Mouse (Mus musculus): ENCODE data around the gene Ppargc1a. TPM values are rescaled to one million over a fixed set of nuclear protein-coding genes. Genes with fewer than 3 reads are reported as not detected.

Ppargc1a gene
- polyA plus RNA-seq, 1 experiment from 2014 or later: 8.1 TPM

DNA sequence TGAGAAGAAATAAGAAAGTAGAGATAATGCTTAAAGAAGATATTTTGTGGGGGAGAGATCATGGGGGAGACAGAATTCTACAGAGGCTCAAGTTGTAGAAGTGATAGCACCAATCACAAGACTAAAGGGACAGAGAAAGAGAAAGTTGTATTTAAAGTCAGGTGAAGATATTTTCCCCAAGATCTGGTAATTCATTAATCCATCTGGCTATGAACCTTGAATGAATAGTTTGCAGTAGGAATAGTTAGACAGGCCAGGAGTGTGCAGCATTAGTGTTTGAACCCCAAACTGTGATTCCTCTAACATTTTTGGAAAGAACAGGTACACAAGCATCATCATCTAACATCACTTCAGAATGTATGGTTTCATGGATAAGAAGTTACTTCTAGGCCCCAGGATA lies 28.0 kb downstream of the Ppargc1a start:
- no peak for ATAC-seq
- H3K9me3 ChIP-seq (ENCODE audit: control insufficient read depth): no peaks in the 10 kb centered on the region

DNA sequence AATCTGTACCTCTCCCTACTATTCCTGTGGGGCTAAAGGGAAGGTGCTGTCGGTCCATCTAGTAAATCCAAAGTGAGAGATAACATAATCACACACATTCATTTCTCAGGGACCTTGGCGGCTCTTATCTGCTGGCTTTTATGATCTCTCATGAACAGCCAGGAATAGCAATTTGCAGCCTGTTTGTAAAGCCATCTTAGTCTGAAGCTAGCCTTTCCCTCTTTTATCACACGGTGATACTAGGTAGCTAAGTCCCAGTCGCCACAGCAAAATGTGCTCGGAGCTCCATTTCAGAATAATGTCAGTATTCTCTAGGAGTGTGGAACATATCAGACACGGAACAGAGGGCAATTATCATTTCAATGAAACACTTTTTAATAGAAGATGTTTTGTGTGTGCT lies 29.2 kb downstream of the Ppargc1a start:
- Histone ChIP-seq H3K4me1 (replicated peaks; ENCODE audit: control insufficient read depth, insufficient read depth, low read length) (0 out of 2 replicates have a peak, but pooled peaks cover 4% of the 10 kb centered on the region), H3K36me3 (ENCODE audit: control insufficient read depth, insufficient read depth) (no peaks in the 10 kb centered on the region), H3K27me3 (replicated peaks; ENCODE audit: control insufficient read depth, insufficient read depth, low read length) (no peaks in the 10 kb centered on the region), H3K27ac (ENCODE audit: low read depth, low read length) (no peak overlapping the region), H3K4me2 (replicated peaks; ENCODE audit: low read depth) (0 out of 2 replicates have a peak overlapping the region, but pooled peaks have one; percentile 24), H3K9ac (ENCODE audit: low read depth, low read length) (no peak overlapping the region), H3K4me3 (ENCODE audit: low read depth, low read length) (no peak overlapping the region), H3K9me3 (ENCODE audit: control insufficient read depth) (no peaks in the 10 kb centered on the region)
- TF ChIP-seq CTCF (IDR thresholded peaks at IDR 0.05; ENCODE audit: low read depth): no peak
- peak; percentile 40; the same call in 1 of the 2 replicates for ATAC-seq
- 47% methylated on average over 6 of the region's 6 CpGs for WGBS

More for the DNA sequence above, 28.0 kb downstream of the Ppargc1a start:
- Histone ChIP-seq H3K4me3 (ENCODE audit: low read depth, low read length) (no peak overlapping the region), H3K4me1 (replicated peaks; ENCODE audit: control insufficient read depth, insufficient read depth, low read length) (0 out of 2 replicates have a peak, but pooled peaks cover 4% of the 10 kb centered on the region), H3K36me3 (ENCODE audit: control insufficient read depth, insufficient read depth) (no peaks in the 10 kb centered on the region), H3K27me3 (replicated peaks; ENCODE audit: control insufficient read depth, insufficient read depth, low read length) (no peaks in the 10 kb centered on the region), H3K27ac (ENCODE audit: low read depth, low read length) (no peak overlapping the region), H3K9ac (ENCODE audit: low read depth, low read length) (no peak overlapping the region), H3K4me2 (replicated peaks; ENCODE audit: low read depth) (no peak overlapping the region)
- no peak for TF ChIP-seq CTCF (IDR thresholded peaks at IDR 0.05; ENCODE audit: low read depth)

DNA sequence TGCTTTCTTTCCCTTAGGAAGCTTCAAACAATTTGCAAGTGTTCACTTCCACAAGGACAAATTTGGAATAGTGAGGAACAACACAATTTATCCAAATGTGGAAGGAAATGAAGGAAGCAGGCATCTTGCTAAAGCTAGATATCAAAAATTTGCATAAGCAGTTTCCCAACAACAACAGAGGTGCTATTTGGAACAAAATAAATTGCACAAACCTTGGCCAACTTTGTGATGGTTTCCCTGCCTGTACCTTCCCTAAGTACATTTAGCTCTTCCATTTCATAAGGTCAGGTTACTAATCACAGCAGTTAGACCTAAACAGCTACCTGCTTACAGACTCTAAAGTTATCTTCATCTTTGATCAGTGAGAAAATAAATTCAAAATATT lies 29.9 kb downstream of the Ppargc1a start:
- H3K4me1 ChIP-seq (replicated peaks; ENCODE audit: control insufficient read depth, insufficient read depth, low read length): 0 out of 2 replicates have a peak, but pooled peaks cover 4% of the 10 kb centered on the region
- H3K4me2 ChIP-seq (replicated peaks; ENCODE audit: low read depth): no peak overlapping the region
- H3K9ac ChIP-seq (ENCODE audit: low read depth, low read length): no peak overlapping the region
- no peaks in the 10 kb centered on the region for H3K9me3 ChIP-seq (ENCODE audit: control insufficient read depth)
- no peak for TF ChIP-seq CTCF (IDR thresholded peaks at IDR 0.05; ENCODE audit: low read depth)
- no peaks in the 10 kb centered on the region for H3K36me3 ChIP-seq (ENCODE audit: control insufficient read depth, insufficient read depth)
- H3K27ac ChIP-seq (ENCODE audit: low read depth, low read length): no peak overlapping the region
- no peaks in the 10 kb centered on the region for H3K27me3 ChIP-seq (replicated peaks; ENCODE audit: control insufficient read depth, insufficient read depth, low read length)
- ATAC-seq: no peak
- no peak overlapping the region for H3K4me3 ChIP-seq (ENCODE audit: low read depth, low read length)

DNA sequence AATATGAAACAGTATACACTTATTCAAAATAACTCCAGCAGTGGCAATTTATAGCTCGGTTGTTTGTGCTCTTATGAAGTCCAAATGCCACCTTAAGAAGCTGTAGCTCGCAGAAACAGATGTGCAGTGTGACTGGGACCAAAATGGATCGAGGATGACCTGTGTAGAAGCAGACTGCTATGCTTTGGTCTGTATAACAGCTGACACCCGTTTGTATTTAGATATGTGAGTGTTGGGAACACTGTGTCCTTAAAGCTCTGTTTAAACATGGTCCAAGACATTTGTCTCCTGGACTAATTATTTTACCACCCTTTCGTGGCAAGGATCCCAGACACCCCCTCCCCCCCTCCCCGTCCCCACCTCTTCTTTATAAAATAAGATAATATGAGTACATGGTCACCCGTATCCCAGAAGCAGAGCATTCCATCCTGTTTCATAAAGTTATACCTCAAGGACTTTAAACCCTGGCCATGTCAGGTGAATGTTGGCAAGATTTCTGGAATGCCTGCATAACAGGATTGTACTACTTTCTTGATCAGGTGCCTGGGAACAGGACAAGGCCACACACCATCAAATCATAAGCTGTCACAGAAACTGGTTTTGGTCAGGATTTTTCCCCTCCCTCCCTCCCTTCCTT lies 30.4 kb downstream of the Ppargc1a start:
- TF ChIP-seq CTCF (IDR thresholded peaks at IDR 0.05; ENCODE audit: low read depth): no peak
- Histone ChIP-seq H3K27me3 (replicated peaks; ENCODE audit: control insufficient read depth, insufficient read depth, low read length) (no peaks in the 10 kb centered on the region), H3K36me3 (ENCODE audit: control insufficient read depth, insufficient read depth) (no peaks in the 10 kb centered on the region), H3K4me3 (ENCODE audit: low read depth, low read length) (no peak overlapping the region), H3K4me2 (replicated peaks; ENCODE audit: low read depth) (0 out of 2 replicates have a peak overlapping the region, but pooled peaks have one; percentile 21), H3K9me3 (ENCODE audit: control insufficient read depth) (no peaks in the 10 kb centered on the region), H3K27ac (ENCODE audit: low read depth, low read length) (no peak overlapping the region), H3K9ac (ENCODE audit: low read depth, low read length) (no peak overlapping the region), H3K4me1 (replicated peaks; ENCODE audit: control insufficient read depth, insufficient read depth, low read length) (0 out of 2 replicates have a peak, but pooled peaks cover 4% of the 10 kb centered on the region)
- 32% methylated on average over 7 of the region's 7 CpGs for WGBS
- peak; percentile 77 for ATAC-seq

DNA sequence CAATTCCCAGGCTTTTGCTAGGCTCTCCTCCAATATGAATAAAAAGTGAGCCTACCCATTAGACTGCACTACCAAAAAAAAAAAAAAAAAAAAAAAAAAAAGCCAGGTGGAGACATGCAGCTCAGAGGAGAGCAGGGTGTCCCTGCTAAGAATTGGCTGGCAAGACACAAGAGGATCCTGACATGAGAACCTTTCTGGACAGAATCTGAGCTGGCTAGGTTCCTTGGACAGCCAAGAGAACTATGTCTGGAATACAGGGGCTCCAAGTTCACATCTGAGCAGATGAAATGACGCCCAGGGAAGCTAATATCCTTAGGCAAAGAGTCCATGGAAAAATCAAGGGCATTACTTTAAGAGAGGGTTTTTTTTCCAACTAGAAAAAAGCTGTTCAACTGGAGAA lies 33.1 kb downstream of the Ppargc1a start:
- WGBS: 90% methylated on average over 1 of the region's 1 CpGs
- no peak for TF ChIP-seq CTCF (IDR thresholded peaks at IDR 0.05; ENCODE audit: low read depth)
- Histone ChIP-seq H3K4me2 (replicated peaks; ENCODE audit: low read depth) (no peak overlapping the region), H3K27me3 (replicated peaks; ENCODE audit: control insufficient read depth, insufficient read depth, low read length) (no peaks in the 10 kb centered on the region), H3K4me3 (ENCODE audit: low read depth, low read length) (no peak overlapping the region), H3K9ac (ENCODE audit: low read depth, low read length) (no peak overlapping the region), H3K36me3 (ENCODE audit: control insufficient read depth, insufficient read depth) (no peaks in the 10 kb centered on the region), H3K27ac (ENCODE audit: low read depth, low read length) (no peak overlapping the region), H3K4me1 (replicated peaks; ENCODE audit: control insufficient read depth, insufficient read depth, low read length) (0 out of 2 replicates have a peak, but pooled peaks cover 4% of the 10 kb centered on the region), H3K9me3 (ENCODE audit: control insufficient read depth) (no peaks in the 10 kb centered on the region)
- no peak for ATAC-seq

- ATAC-seq: no peak
- Histone ChIP-seq H3K4me2 (replicated peaks; ENCODE audit: low read depth) (no peak overlapping the region), H3K27me3 (replicated peaks; ENCODE audit: control insufficient read depth, insufficient read depth, low read length) (no peaks in the 10 kb centered on the region), H3K9ac (ENCODE audit: low read depth, low read length) (no peak overlapping the region), H3K9me3 (ENCODE audit: control insufficient read depth) (no peaks in the 10 kb centered on the region), H3K36me3 (ENCODE audit: control insufficient read depth, insufficient read depth) (no peaks in the 10 kb centered on the region), H3K4me3 (ENCODE audit: low read depth, low read length) (no peak overlapping the region), H3K27ac (ENCODE audit: low read depth, low read length) (no peak overlapping the region), H3K4me1 (replicated peaks; ENCODE audit: control insufficient read depth, insufficient read depth, low read length) (0 out of 2 replicates have a peak, but pooled peaks cover 5% of the 10 kb centered on the region)
- WGBS: 74% methylated on average over 1 of the region's 1 CpGs
- no peak for TF ChIP-seq CTCF (IDR thresholded peaks at IDR 0.05; ENCODE audit: low read depth)
These were observed 36.2 kb downstream of the Ppargc1a start for GRCm38 (mm10) chr5:51531286-51531685.

All from intestine, postnatal 0 days (tissue).